Mouse (Mus musculus) WW6 (cell line): ENCODE results near the gene Spx.

Experiments used
- DNase-seq: peaks from one replicate; pipeline ENCODE4 v3.0.0-alpha.2; 2013; ENCODE audit warnings: low read depth, low spot score

Gene Spx

DNA sequence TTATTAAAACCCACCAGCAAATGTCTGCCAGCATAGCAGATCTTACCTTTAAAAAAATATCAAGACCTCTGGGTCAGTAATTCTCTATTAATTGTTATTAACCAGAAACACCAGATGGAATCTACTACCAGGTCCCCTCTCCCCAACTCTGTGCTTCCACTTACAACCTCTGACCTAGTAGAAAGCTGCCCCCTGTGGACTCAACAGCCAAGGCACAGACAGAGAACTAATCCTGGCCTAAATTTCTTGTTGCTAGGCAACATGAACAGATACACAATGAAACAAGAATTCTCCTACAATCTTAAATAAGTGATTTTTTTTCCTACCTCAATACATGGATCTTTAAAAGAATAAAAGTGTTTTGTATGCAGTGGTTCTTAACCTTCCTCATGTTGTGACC lies 15.8 kb downstream of the Spx start:
- DNase-seq, result no peak

DNA sequence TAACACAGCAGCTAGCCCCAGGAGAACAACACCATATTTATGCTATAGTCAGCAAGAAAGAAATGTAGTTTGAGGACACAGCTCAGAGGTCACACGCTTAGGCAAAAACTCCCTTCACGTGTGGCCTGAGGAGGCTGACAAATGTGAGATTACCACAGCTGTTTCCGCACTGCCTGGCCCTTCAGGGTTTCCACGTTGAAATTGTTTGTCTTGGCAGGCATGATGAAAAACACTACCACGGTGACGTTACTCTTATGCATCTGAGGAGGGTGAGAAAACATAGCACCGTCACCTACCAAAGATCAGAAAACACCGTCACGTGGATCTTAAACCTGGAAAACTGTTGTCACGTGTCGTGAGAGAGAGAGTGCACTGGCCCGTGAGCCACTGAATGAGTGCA lies 38.1 kb downstream of the Spx start:
- DNase-seq, result no peak

- DNase-seq, result no peak
Observed at GRCm38 (mm10) chr6:142453311-142453710, 40.1 kb downstream of the Spx start.

DNA sequence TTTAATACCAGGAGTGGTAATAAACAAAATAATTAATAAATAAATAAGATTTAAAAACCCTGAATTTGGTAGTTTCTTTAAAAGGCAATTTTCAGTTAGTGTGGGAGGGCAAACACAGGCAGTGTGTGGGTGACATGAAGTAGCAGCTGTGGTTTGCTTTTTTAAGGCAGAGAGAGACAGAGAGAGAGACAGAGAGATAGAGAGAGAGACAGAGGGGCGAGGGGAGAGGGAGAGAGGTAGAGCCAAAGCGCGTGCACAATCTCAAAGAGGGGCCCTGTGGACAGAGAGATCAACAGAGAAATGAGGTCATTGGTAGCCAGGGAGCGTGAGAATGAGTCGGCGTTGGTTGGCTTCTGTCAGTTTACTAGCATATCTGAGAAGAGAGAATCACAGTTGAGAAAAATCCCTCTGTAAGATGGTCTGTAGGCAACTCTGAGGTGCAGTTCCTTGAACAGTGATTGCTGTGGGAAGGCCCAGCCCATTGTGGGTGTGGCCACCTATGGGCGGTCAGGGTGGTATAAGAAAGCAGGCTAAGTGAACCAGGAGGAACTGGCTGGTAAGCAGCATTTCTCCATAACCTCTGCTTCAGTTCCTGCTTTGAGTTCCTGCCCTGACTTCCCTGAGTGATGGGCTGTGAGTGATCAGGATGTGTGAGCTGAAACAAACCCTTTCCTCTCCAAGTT lies 42.2 kb downstream of the Spx start:
- DNase-seq, result peak; percentile 14

DNA sequence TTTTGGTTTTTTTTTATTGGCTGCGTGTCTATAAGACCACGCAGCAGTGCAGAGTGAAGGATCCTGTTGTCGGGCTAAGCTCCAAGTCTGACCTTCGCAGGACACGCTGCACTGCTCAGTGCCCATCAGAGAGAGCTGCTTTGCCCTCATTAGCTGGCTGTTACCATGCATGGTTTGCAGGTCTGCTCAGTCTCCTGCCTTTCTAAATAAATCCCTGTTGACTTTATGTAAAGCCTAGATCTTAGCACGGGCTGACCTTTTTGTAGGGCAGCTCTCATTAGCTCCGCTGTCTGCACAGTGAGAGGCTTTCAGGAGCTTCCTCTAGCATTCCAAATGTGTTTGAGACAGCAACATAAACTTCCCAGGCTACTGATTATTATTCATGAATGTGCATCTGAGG lies 44.8 kb downstream of the Spx start:
- no peak for DNase-seq

DNA sequence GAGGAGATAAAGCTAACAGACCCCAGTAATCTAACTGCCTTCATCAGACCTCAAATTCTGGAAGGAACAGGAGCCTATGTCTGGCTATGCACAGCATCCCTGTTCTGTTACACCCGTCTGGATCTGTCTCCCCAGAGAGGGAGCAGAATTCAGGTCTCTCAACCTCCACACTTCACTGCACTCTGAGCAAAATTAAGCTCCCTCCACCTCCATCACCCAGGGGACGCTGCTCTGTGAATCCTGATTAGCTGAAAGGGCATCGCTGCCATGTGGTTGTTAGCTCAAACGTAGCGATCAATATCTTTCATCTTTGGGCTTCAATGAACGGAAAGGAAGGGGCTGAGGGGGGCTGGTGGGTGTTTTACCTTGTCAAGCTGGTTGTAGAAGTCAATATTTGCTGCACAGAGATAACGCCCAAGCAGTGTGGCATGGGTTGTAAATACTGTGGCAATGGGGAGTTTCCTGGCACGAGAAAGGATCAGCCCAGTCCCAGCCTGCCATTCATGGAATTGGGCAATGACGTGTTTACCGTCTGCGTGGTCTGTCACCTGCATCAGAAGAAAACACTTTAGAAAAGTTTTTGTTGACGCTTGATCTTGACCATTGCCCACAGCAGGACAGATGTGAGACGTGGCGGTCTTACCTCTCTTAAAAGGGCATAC lies 45.9 kb downstream of the Spx start:
- no peak for DNase-seq

GRCm38 (mm10) chr6:142462194-142462593 lies 49.0 kb downstream of the Spx start:
- no peak for DNase-seq
